ENCODE assay signal across 8 mouse cellular contexts in genomic region chr10:75883232-75883552, GRCm38 (mm10). TPM values are rescaled to one million over a fixed set of nuclear protein-coding genes. Genes with fewer than 3 reads are reported as not detected.
DNase-seq lines count a peak whose midpoint lies in the region; ATAC-seq lines count a peak whose summit lies in the region.

No protein-coding gene starts in this region.

- no peak overlapping the region for H3K4me3 ChIP-seq in hindbrain, embryonic 13.5 days

- DNase-seq in Muller cell, postnatal 12 days (ENCODE audit: inconsistent ontology term), result peak; percentile 85
- DNase-seq in cerebellum, postnatal 14 days, result peak; percentile 83 to 87
- peak; percentile 73 to 81 for DNase-seq in frontal cortex, postnatal 14 days (ENCODE audit: low spot score in 2 of 2)
- DNase-seq in layer of hippocampus, postnatal 36 days, result peak; percentile 62 to 74
- peak; percentile 81 for DNase-seq in lung, postnatal 14 days
- peak; percentile 92 for DNase-seq in retina, postnatal 1 day
- DNase-seq in urinary bladder, postnatal 10 days (ENCODE audit: low spot score), result peak; percentile 32

- H3K9me3 ChIP-seq in hindbrain, embryonic 13.5 days, result no peaks in the 10 kb centered on the region

- no peaks in the 10 kb centered on the region for H3K27me3 ChIP-seq in hindbrain, embryonic 13.5 days

- H3K36me3 ChIP-seq in hindbrain, embryonic 13.5 days, result no peaks in the 10 kb centered on the region

- H3K9ac ChIP-seq in hindbrain, embryonic 13.5 days, result no peak overlapping the region; the same call in 1 of the 2 replicates

- under 1% methylated on average over 10 of the region's 10 CpGs for WGBS in hindbrain, embryonic 13.5 days

- no peak overlapping the region for H3K27ac ChIP-seq in hindbrain, embryonic 13.5 days

- peak overlapping the region; percentile 29; the same call in 1 of the 2 replicates for H3K4me2 ChIP-seq in hindbrain, embryonic 13.5 days

- peaks cover 16% of the 10 kb centered on the region for H3K4me1 ChIP-seq in hindbrain, embryonic 13.5 days (replicated peaks)

- ATAC-seq in hindbrain, embryonic 13.5 days (ENCODE audit: low FRiP score), result peak; percentile 78

RNA-seq across cellular contexts. Expression of gene Derl3, which starts 10.0 kb away (rescaled TPM):
- 1.7 and 1.8 TPM in 2 replicates for polyA plus RNA-seq in hindbrain, embryonic 13.5 days (2015; fragmentation: Nextera tagmentation; extraction: Ambion mirVana)
- total RNA-seq in layer of hippocampus, postnatal 36 days (2021), result 1 to 10 TPM; 4.7 to 9.1 TPM

RNA-seq across cellular contexts. Expression of gene Mif, which starts 23.2 kb away (rescaled TPM):
- 1,531 and 1,576 TPM in 2 replicates for polyA plus RNA-seq in hindbrain, embryonic 13.5 days (2015; fragmentation: Nextera tagmentation; extraction: Ambion mirVana)
- 100 to 1,000 TPM; 432 to 467 TPM for total RNA-seq in layer of hippocampus, postnatal 36 days (2021)

RNA-seq across cellular contexts. Expression of gene Smarcb1, which starts 38.2 kb away (rescaled TPM):
- 302 and 313 TPM in 2 replicates for polyA plus RNA-seq in hindbrain, embryonic 13.5 days (2015; fragmentation: Nextera tagmentation; extraction: Ambion mirVana)
- 10 to 100 TPM; 81.4 to 86.0 TPM for total RNA-seq in layer of hippocampus, postnatal 36 days (2021)

RNA-seq across cellular contexts. Expression of gene Gstt2, which starts 46.0 kb away (rescaled TPM):
- polyA plus RNA-seq in hindbrain, embryonic 13.5 days (2015; fragmentation: Nextera tagmentation; extraction: Ambion mirVana), result 6.9 and 7.1 TPM in 2 replicates
- total RNA-seq in layer of hippocampus, postnatal 36 days (2021), result 1 to 10 TPM; 2.5 to 3.4 TPM

RNA-seq across cellular contexts. Expression of gene Chchd10, which starts 49.7 kb away (rescaled TPM):
- polyA plus RNA-seq in hindbrain, embryonic 13.5 days (2015; fragmentation: Nextera tagmentation; extraction: Ambion mirVana), result 37.0 and 37.8 TPM in 2 replicates
- 100 to 1,000 TPM; 339 TPM for total RNA-seq in layer of hippocampus, postnatal 36 days (2021)

Comparison
In these comparisons a context has a peak if more than half of its experiments do, and no peak if none do; other contexts are left out.
1. DNase-seq: peak in every context shown above with its lines; median percentile 92 in retina, postnatal 1 day; 85 in Muller cell, postnatal 12 days; 85 in cerebellum, postnatal 14 days; 81 in lung, postnatal 14 days; 77 in frontal cortex, postnatal 14 days; 68 in layer of hippocampus, postnatal 36 days; 32 in urinary bladder, postnatal 10 days.